Mouse (Mus musculus) MEL (cell line): ENCODE measurements around the gene Acap1.

ENCODE experiments used
- CTCF ChIP-seq, 3 experiments: IDR thresholded peaks in 2 of 3; conservative IDR thresholded peaks in 1 of 3; 2 replicates each; pipeline ENCODE4 v1.5.1; 2011 to 2012; ENCODE audit warnings: low read length in 3 of 3, low read depth in 2 of 3, mild to moderate bottlenecking in 2 of 3, improper control_type of control experiment in 1 of 3, inconsistent platforms in 1 of 3, mixed read lengths in 1 of 3, moderate library complexity in 1 of 3; ENCODE audit not compliant: control insufficient read depth in 1 of 3, insufficient read depth in 1 of 3, poor library complexity in 1 of 3, severe bottlenecking in 1 of 3
- GATA1 ChIP-seq: IDR thresholded peaks from 2 replicates; pipeline ENCODE4 v1.6.1; 2011; ENCODE audit warnings: low read depth, low read length, improper control_type of control experiment
- JUND ChIP-seq: IDR thresholded peaks from 2 replicates; pipeline ENCODE4 v1.6.1; 2011; ENCODE audit warnings: low read depth, mild to moderate bottlenecking, improper control_type of control experiment, low read length
- MXI1 ChIP-seq: IDR thresholded peaks from 2 replicates; pipeline ENCODE4 v1.6.1; 2011; ENCODE audit warnings: mild to moderate bottlenecking, low read depth, low read length, improper control_type of control experiment
- SMC3 ChIP-seq: IDR thresholded peaks from 2 replicates; pipeline ENCODE4 v1.6.1; 2011; ENCODE audit warnings: low read depth, low read length, improper control_type of control experiment
- USF1 ChIP-seq: IDR thresholded peaks from 2 replicates; pipeline ENCODE4 v1.6.1; 2014; ENCODE audit warnings: low read depth, mild to moderate bottlenecking, inconsistent platforms, low read length, improper control_type of control experiment, moderate library complexity
- ZC3H11A ChIP-seq: IDR thresholded peaks from 2 replicates; pipeline ENCODE4 v1.6.1; 2012; ENCODE audit warnings: low read depth, mild to moderate bottlenecking, inconsistent platforms, low read length, improper control_type of control experiment

- no peak for TF ChIP-seq CTCF (IDR thresholded peaks at IDR 0.05 in 2 of 3, conservative IDR thresholded peaks at IDR 0.05 in 1 of 3; ENCODE audit: control insufficient read depth in 1 of 3, insufficient read depth in 1 of 3, low read depth in 2 of 3, low read length in 3 of 3, poor library complexity in 1 of 3, severe bottlenecking in 1 of 3)
- TF ChIP-seq ZC3H11A, result no peak
- TF ChIP-seq GATA1, result no peak
- TF ChIP-seq SMC3, result no peak
- no peak for TF ChIP-seq MXI1
- no peak for TF ChIP-seq JUND
- TF ChIP-seq USF1, result no peak
These were observed 22.8 kb upstream of the Acap1 start for GRCm38 (mm10) chr11:69918118-69918517.
